Mouse (Mus musculus): ENCODE data around the gene Arih1. TPM values are rescaled to one million over a fixed set of nuclear protein-coding genes. Genes with fewer than 3 reads are reported as not detected.
A peak's percentile ranks its signal among the peaks of the same experiment; 100 is the strongest.
"Not testable (repeated sequence)": the region's sequence is repeated elsewhere in the genome, so short reads cannot be mapped to it uniquely, and the experiment has no call there.

Gene Arih1
- total RNA-seq, 2 experiments from 2014 or later: 105 to 110 TPM

DNA sequence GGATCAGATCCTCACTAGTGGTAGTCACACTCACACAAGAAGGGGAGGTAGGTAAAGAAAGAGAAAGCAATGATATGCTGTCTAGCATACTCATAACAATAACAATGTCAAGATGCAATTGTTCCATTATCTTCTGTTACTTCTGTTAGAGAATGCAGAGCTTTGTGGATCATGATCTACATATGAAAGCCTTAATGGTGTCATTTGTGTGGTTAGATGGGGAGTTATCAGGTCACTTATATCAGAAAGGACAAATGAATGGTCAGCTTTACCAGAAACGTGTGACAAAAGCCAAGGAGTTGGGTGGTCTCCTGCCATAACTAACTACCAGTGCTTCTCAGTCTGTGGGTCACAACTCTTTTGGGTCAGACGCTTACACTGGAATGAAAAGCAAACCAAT is 13.2 kb downstream of the Arih1 start:
- no peak for DNase-seq (ENCODE audit: low spot score in 2 of 2)
- intact Hi-C loops (cut with DNase I): no loop called here

DNA sequence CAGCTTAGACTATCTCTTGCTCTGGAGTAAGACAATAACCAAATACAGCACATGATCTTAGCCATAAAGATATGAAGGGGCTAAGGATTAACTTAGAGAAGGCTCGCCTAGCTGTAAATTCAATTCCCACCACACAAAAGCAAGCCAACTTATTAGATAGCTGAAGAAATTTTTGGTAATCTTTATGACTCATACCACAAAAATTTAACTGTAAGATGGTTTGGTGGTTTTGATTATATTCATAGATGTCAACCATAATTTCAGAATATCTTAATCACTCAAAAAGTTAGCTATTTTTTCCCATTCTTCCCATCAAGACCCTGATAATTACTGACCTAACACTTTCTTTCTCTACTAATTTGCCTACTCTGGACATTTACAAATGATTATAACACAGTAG is 17.0 kb downstream of the Arih1 start:
- intact Hi-C loops (cut with DNase I): no loop called here
- DNase-seq (ENCODE audit: low spot score in 2 of 2): no peak

DNA sequence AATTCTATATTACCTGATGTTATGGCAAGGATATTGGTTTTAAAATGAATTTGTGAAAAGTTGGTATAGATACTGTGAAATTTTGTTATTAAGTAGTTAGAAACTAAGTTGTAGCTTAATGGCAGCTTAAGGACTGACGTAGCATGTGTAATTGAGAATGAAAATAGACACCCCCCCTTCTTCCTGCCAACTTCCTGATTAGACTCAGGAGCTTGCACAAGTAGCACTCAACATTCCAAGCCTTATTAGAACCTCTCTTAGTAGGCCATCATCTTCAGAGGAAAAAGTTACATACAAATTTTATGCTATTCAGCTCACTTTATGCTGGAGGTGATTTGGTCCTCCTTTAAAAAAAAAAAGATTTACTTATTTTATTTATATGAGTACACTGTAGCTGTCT is 22.1 kb downstream of the Arih1 start:
- intact Hi-C loops (cut with DNase I): no loop called here

DNA sequence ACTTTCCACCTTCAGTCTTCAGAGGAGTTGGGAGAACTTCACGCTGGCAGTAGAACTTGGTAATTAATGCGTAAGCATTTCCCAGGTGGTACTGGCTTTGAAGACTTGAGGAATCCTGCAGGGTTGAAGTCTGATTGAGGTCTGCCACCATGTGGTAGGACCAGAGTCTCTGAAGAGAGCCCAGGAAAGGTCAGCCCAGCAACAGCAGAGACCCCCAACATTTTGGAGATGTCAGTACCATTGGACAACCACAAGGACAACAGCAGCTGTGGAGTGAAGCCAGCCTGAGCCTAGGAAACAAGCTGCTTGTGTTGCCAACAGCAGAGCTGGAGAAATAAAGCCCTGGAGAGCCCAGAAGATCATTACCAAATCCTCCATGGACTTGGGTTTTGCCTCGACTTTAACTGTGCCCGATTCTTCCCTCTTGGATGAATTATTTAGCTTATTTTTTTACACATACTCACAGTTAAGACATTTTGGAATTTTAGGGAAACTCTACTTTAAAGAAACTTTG is 27.4 kb downstream of the Arih1 start:
- DNase-seq (ENCODE audit: low spot score in 2 of 2): peak; percentile 10 to 12
- intact Hi-C loops (cut with DNase I): no loop called here

More for the DNA sequence above, 22.1 kb downstream of the Arih1 start:
- DNase-seq (ENCODE audit: low spot score in 2 of 2): no peak

DNA sequence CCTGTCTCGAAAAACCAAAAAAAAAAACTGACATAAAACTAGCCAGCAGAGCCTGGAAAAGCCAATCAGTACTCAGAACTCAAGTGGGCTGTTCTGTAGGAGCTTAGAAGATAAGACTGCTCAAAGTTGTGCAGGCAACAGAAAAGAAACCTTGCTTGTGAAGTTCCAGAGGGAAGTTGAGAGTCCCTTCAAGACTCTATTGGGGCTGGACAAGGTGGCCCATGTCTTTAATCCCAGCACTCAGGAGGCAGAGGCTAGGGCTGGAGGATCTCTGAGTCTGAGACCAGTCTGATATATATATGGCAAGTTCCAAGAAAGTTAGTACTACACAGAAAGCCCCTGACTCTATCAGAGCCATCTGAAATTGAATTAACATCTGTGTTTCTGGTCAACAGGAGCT is 28.0 kb downstream of the Arih1 start:
- intact Hi-C loops (cut with DNase I): no loop called here

DNA sequence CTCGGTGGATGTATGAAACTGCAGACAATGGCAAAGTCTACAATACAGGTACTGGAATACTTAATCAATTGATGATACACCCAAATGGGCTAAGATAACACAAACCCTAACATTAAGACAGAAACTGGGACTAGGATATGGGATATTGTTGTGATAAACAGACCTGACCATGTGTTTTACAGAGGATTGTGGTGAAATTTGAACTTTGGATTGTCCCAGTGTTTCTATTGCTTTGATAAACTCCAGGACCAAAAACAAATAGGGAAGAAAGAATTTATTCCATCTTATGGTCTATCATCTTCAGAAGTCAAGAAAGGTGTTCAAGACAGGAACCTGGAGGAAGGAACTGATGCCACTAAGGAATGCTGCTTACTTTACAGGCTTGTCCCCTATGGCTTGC is 28.7 kb downstream of the Arih1 start:
- DNase-seq (ENCODE audit: low spot score in 2 of 2): no peak
- intact Hi-C loops (cut with DNase I): no loop called here

More for the DNA sequence above, 28.0 kb downstream of the Arih1 start:
- DNase-seq (ENCODE audit: low spot score in 2 of 2): no peak

DNA sequence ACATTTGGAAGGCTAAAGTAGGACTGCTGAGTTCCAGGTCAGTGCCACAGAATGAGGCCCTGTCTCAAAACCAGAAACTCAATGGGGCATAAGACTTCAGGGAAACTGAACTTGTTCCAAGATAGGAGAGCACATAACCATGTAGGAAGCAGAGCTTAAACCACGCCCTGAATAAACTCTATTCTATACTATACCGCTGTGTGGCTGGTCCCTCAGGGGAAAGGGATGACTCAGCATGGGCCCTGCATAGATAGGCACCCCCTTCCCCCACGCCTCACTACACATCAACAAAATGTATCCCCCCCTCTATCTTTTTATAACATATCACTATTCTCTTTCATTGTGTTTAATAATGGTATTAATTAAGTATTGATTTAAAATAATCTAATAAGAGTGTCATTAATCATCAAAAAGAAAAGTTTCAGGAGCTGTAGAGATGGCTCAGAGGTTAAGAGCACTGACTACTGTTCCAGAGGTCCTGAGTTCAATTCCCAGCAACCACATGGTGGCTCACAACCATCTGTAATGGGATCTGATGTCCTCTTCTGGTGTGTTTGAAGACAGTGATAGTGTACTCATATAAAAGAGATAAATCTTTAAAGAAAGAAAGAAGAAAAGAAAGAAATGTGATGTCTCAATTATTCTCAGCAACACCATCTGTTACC is 30.9 kb downstream of the Arih1 start:
- intact Hi-C loops (cut with DNase I): no loop called here

DNA sequence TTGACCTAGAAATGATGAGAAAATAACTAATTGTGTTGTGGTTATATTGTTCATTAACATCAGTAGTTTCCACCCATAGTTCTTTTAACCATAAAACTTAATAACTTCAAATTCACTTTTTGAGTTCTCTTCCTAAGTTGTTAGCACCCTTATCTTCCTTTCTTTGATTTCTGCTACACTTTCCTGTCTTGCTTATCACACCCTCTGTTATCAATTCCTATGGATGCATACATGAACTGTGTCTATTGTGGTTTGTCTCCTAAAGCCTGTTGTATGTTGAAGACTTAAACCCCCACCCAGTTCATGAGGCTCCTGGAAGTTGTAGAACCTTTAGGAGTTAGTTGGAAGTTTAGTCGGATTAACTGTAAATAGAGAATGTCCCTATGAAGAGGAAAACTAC is 52.7 kb downstream of the Arih1 start:
- intact Hi-C loops (cut with DNase I): no loop called here
- DNase-seq (ENCODE audit: low spot score in 2 of 2): no peak

More for the DNA sequence above, 30.9 kb downstream of the Arih1 start:
- no peak for DNase-seq (ENCODE audit: low spot score in 2 of 2)

DNA sequence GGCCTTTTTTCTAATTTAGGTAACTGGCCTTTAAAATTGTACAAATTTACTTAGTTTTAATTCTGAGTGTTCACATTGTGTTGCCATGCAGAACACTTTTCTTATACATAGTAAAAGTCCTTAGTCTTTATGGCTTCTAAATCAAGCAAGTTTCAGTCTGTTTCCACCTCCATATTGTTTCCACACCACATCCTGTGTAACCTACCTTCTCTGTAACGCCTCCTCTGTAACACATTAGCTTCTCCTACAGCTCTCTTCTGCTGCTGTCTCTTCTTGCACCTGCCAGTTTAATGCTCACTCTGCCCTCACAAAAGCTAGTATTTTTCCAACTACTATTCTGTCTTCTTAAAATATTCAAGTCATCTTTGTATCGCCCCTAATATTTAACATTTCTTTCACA is 54.8 kb downstream of the Arih1 start:
- intact Hi-C loops (cut with DNase I): no loop called here
- DNase-seq (ENCODE audit: low spot score in 2 of 2): peak in 1 of 2 experiments; percentile 2

DNA sequence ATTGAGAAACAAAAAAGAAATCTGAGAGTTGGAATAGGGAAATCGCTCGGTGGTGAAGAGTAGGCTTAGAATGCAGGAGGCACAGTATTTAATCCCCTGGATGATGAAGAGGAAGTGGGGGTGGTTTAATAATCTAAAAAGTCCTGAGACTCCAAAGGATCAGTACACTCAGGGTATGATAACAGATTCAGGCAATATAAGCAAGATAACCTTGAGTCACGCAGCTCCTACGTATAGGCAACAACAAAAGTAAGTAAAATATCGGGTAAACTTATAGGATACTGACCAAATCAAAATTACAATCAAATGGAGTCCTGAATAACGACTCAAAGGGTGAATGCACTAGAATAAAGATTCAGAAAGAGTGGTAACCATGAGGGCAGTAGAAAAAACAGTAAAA is 65.9 kb downstream of the Arih1 start:
- intact Hi-C loops (cut with DNase I): no loop called here
- DNase-seq (ENCODE audit: low spot score in 2 of 2): no peak

DNA sequence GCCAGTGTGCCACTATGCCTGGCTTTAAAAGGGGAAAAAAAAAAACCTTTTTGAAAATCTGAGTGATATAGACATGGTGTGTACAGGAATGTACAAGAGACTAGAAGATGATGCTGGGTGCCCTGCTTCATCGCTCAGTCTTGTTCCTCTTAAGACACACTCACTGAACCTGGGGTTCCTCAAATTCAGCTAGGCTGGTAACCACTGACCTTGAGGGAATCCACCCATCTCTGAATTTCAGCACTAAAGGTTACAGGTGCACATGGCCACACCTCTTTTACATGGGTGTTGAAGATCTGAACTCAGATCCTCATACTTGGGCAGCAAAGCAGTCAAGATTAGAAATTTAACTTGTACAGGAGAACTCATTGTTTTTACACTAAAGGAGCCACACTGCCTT is 79.1 kb downstream of the Arih1 start:
- DNase-seq (ENCODE audit: low spot score in 2 of 2): no peak
- intact Hi-C loops (cut with DNase I): no loop called here

DNA sequence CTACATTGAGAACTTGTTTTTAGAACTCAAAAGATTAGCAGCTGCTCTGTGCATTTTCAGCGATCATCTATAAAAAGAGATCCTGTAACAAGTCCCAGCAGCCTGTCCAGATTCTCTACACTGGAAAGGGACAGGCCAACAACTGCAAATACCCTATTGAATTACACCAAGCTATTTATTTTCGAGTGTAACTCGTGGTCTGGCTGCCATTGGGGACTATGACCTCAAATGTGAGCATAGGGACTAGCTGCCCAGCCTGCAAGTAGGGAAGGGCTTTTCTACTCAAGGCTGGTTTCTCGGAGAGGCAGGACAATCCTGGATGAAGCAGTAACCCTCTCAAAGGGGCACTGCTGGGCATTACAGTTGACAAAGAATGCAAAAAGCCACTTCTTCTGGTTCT is 97.3 kb downstream of the Arih1 start:
- intact Hi-C loops (cut with DNase I): no loop called here
- no peak for DNase-seq (ENCODE audit: low spot score in 2 of 2)

DNA sequence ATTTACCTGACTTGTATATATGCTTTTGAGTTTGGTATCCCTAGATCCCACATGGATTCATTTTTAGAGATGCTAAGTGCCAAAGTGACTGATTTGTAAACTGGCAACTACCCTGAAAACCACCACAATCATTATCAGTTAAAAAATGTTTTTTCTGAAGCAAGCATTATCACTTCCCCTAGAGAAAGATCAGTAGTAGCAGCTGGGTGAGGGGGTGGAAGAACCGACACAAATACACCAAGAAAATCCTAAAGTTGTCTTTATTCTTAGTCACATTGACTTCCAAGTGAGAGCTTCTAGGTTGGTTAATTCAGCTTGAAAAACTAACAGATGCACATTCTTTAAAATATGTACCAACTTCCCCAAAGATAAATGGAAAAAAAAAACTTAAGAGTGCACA is 98.1 kb downstream of the Arih1 start:
- intact Hi-C loops (cut with DNase I): no loop called here
- DNase-seq (ENCODE audit: low spot score in 2 of 2): peak; percentile 34 to 64

DNA sequence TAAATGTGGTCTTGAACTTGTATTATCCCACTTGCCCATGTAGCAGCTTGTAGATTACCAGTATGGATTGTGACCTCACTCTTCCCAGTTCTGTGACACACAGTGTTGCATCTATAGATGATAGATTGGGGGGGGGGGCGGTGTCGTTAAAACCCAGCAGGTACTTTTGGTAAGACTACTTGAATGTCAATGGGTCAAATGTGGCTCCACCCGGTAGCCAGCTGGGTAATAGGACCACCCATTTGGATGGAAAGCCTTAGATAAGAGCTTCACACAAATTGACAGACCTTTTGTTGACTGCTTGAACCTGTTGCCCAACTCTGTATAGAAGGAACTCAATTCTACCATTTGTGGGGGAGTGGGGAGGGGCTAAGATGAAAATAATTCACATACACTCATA is 99.0 kb downstream of the Arih1 start:
- intact Hi-C loops (cut with DNase I): no loop called here

DNA sequence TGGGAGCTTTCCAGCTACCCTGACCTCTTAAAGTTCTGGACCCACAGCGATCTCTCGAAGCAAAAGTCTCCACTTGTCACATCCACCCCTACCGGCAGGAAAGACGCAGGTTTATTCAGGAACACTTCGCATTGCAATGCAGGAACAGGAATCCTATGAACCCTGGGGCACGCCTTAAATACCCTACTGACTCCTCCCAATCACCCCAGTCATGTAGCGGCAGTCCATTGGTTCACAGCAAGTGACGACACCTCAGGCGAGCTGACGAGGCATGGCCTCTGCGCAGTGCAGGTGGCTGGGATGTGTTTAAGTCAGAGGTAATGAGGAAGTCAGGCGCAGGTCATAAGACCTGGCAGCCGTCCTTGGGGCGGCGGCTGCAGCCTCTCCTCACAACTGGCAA is 110.8 kb downstream of the Arih1 start:
- DNase-seq (ENCODE audit: low spot score in 2 of 2): no peak
- intact Hi-C loops (cut with DNase I): no loop called here

More for the DNA sequence above, 99.0 kb downstream of the Arih1 start:
- DNase-seq (ENCODE audit: low spot score in 2 of 2): no peak

DNA sequence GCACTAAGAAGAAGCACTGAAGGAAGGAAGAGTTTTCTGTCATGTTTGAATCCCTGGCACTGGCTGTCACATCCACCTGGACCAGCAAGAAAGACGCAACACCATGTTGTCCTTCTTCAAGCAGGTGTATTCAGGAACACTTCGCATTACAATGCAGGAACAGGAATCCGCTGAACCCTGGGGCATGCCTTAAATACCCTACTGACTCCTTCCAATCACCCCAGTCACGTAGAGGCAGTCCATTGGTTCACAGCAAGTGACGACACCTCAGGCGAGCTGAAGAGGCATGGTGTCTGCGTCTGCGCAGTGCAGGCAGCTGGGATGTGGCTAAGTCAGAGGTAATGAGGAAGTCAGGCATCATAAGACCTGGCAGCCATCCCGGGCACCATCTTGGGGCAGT is 116.8 kb downstream of the Arih1 start:
- no peak for DNase-seq (ENCODE audit: low spot score in 2 of 2)
- intact Hi-C loops (cut with DNase I): no loop called here

DNA sequence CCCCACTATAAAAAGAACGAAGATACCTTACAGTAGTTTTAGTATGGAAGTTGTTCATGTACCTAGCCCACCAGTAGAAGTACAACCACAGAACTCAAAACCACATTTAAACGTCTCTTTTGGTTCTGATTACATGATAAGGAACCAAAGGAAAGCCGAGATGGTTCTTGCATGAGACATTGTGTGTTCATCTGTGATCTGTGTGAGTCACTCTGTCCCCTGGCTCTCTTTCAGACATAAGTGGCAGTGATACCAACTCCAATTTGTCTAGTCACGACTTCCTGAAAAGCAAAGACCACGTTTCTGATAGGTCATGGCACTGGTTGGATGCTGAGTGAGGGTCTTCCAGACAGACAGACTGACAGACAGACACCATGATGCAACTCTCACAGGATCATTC is 117.2 kb downstream of the Arih1 start:
- intact Hi-C loops (cut with DNase I): no loop called here
- DNase-seq (ENCODE audit: low spot score in 2 of 2): no peak

DNA sequence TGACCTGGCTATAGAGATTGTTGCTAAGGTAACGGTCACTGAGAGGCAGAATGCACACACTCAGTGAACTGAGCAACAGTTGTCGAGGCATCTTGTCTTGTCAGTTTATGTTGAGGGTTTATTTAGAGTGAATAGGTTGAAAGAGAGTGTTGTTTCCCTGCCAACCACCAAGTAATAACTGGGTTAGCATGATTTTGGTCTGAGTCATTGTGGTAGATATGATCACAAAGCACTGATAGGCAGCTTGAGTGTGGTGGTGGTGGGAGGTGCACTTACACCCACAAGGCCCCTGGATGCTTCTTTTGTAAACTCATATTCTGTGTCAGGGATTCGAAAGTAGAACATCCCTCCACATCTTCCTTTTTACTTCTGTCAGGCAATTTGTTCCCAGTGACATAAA is 125.9 kb downstream of the Arih1 start:
- DNase-seq (ENCODE audit: low spot score in 2 of 2); intact Hi-C loops (cut with DNase I): not testable (repeated sequence)

DNA sequence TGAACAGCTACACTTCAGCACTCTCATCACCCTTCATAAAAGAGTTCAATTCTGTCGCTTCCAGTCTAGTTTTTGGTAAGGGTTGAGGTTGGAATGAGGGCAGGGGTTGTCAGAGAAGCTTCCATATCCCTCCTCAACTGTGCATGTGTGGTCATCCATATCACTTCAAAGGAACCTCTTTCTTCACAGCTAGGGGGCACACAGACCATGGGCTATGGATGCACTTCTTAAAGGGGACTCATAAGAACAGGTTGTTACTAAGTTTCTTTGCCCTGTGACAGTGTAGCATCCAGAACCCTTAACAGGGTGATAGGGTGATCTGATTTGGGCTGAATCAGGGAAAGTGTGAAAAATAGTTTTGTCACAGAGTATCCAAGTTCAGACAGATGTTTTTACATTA is 128.4 kb downstream of the Arih1 start:
- DNase-seq (ENCODE audit: low spot score in 2 of 2); intact Hi-C loops (cut with DNase I): not testable (repeated sequence)

DNA sequence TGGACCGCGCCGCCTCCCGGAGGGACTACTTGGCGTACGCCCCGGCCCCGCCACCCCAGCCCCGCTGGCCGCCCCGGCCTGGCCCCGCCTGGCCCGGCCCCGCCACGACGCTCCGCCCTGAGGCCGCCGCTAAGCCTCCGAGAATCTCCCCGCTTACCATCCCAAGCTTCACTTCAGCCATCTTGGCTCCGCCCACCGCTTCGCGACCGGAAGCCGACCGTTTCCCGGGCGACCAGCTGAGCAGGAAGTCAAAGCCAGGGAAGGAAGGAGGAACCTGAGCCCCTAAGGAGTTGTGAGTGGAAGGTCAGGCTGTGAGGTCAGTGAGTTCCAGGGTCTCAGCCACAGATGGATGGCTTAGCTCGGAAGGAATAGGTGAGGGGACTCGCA is 133.2 kb downstream of the Arih1 start, which contains the start of gene Bbs4:
Gene Bbs4 (minus strand): TSS at position 256 of the 387 bp plus-strand sequence.
- intact Hi-C loops (cut with DNase I): no loop called here
- DNase-seq (ENCODE audit: low spot score in 2 of 2): peak; percentile 76 to 89

DNA sequence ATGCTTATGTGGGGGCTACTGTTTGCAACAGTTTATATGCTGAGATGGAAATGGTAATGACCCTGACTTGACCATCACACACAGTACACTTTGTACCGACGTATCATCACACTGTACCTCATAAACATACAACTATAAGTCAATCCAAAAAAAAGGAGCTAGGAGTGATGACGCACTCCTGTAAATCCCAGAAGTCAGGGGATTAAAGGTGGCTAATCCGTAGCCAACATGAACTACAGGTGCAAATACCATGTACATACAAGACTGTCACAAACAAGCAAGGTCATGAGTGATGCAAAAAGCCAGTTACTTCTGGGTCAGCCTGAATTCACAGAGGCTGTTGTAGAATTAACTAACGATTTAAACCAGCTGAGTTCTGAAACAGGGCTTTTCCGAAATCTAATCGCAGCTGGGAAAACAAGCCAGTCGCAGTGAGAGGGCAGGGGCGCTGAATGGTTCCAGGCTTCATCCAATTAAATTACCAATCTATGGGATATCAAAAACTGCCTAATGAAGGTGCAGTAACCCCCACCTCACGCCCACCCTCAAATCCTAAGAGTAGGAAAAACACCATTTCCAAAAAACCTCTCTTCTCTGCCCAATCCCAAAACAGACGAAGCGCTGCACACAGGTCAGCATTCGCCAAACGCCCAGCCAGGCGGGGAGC is 133.7 kb downstream of the Arih1 start:
- DNase-seq (ENCODE audit: low spot score in 2 of 2): no peak
- intact Hi-C loops (cut with DNase I): no loop called here
